Mouse (Mus musculus): Measurements from ENCODE around the gene Gm45785. TPM values are rescaled to one million over a fixed set of nuclear protein-coding genes. Genes with fewer than 3 reads are reported as not detected.

Gene Gm45785
- not detected for polyA plus RNA-seq (2017; shearing (Covaris generic))

GRCm38 (mm10) chr7:140855860-140856784 is at the start of gene Gm45785:
Gm45785 (minus strand) TSS chr7:140856331.

GRCm38 (mm10) chr7:140900220-140900619 is 44.1 kb upstream of the Gm45785 start, which contains the start of gene Cox8b:
Cox8b (minus strand) TSS chr7:140900446.

GRCm38 (mm10) chr7:140881696-140882468 is 25.8 kb upstream of the Gm45785 start, which contains the start of the genes Psmd13 and Sirt3:
Psmd13 (plus strand) TSS chr7:140881968.
Sirt3 (minus strand) TSS chr7:140882309.

GRCm38 (mm10) chr7:140857550-140858505 is 1.7 kb upstream of the Gm45785 start, which contains the start of gene Bet1l:
Bet1l (minus strand) TSS chr7:140857577.

GRCm38 (mm10) chr7:140856785-140857549 is 836 bp upstream of the Gm45785 start, which contains the start of gene Ric8a:
Ric8a (plus strand) TSS chr7:140856957.

GRCm38 (mm10) chr7:140847755-140848580 is 8.2 kb downstream of the Gm45785 start, which contains the start of gene Odf3:
Odf3 (plus strand) TSS chr7:140847805.

GRCm38 (mm10) chr7:140844905-140845665 is 11.0 kb downstream of the Gm45785 start, which contains the start of gene Scgb1c1:
Scgb1c1 (plus strand) TSS chr7:140845547.

GRCm38 (mm10) chr7:140834968-140835757 is 21.0 kb downstream of the Gm45785 start, which contains the start of gene Urah:
Urah (plus strand) TSS chr7:140835018.

GRCm38 (mm10) chr7:140821653-140822329 is 34.3 kb downstream of the Gm45785 start, which contains the start of gene Zfp941:
Zfp941 (minus strand) TSS chr7:140822178.

GRCm38 (mm10) chr7:140787406-140788052 is 68.6 kb downstream of the Gm45785 start, which contains the start of gene Syce1:
Syce1 (minus strand) TSS chr7:140787852.

Other genes starting within 250 kb of the Gm45785 start
- not detected for gene Olfr61, start 227.4 kb downstream of the Gm45785 start, polyA plus RNA-seq (2017; shearing (Covaris generic))
- gene Olfr53, start 209.9 kb downstream of the Gm45785 start, polyA plus RNA-seq (2017; shearing (Covaris generic)), result not detected
- not detected for gene Olfr539, start 196.4 kb downstream of the Gm45785 start, polyA plus RNA-seq (2017; shearing (Covaris generic))
- not detected for gene Olfr45, start 174.4 kb downstream of the Gm45785 start, polyA plus RNA-seq (2017; shearing (Covaris generic))
- not detected for gene Olfr541, start 159.1 kb downstream of the Gm45785 start, polyA plus RNA-seq (2017; shearing (Covaris generic))
- not detected for gene Cyp2e1, start 92.6 kb downstream of the Gm45785 start, polyA plus RNA-seq (2017; shearing (Covaris generic))
- 0.47 TPM for gene Syce1, start 68.5 kb downstream of the Gm45785 start, polyA plus RNA-seq (2017; shearing (Covaris generic))
- gene Zfp941, start 34.2 kb downstream of the Gm45785 start, polyA plus RNA-seq (2017; shearing (Covaris generic)), result 0.11 TPM
- gene Urah, start 21.3 kb downstream of the Gm45785 start, polyA plus RNA-seq (2017; shearing (Covaris generic)), result not detected
- gene Scgb1c1, start 10.8 kb downstream of the Gm45785 start, polyA plus RNA-seq (2017; shearing (Covaris generic)), result not detected
- not detected for gene Odf3, start 8.5 kb downstream of the Gm45785 start, polyA plus RNA-seq (2017; shearing (Covaris generic))
- 93.6 TPM for gene Ric8a, start 626 bp upstream of the Gm45785 start, polyA plus RNA-seq (2017; shearing (Covaris generic))
- 48.0 TPM for gene Bet1l, start 1.2 kb upstream of the Gm45785 start, polyA plus RNA-seq (2017; shearing (Covaris generic))
- gene Psmd13, start 25.6 kb upstream of the Gm45785 start, polyA plus RNA-seq (2017; shearing (Covaris generic)), result 144 TPM
- gene Sirt3, start 26.0 kb upstream of the Gm45785 start, polyA plus RNA-seq (2017; shearing (Covaris generic)), result 6.2 TPM
- gene Cox8b, start 44.1 kb upstream of the Gm45785 start, polyA plus RNA-seq (2017; shearing (Covaris generic)), result not detected
- not detected for gene Nlrp6, start 64.6 kb upstream of the Gm45785 start, polyA plus RNA-seq (2017; shearing (Covaris generic))
- 11.9 TPM for gene Pgghg, start 85.1 kb upstream of the Gm45785 start, polyA plus RNA-seq (2017; shearing (Covaris generic))
- gene Ifitm5, start 94.0 kb upstream of the Gm45785 start, polyA plus RNA-seq (2017; shearing (Covaris generic)), result not detected
- not detected for gene Gm45717, start 99.6 kb upstream of the Gm45785 start, polyA plus RNA-seq (2017; shearing (Covaris generic))
- gene Ifitm2, start 99.7 kb upstream of the Gm45785 start, polyA plus RNA-seq (2017; shearing (Covaris generic)), result not detected
- not detected for gene Ifitm1, start 110.9 kb upstream of the Gm45785 start, polyA plus RNA-seq (2017; shearing (Covaris generic))
- not detected for gene Ifitm3, start 154.4 kb upstream of the Gm45785 start, polyA plus RNA-seq (2017; shearing (Covaris generic))
- gene Ifitm6, start 161.6 kb upstream of the Gm45785 start, polyA plus RNA-seq (2017; shearing (Covaris generic)), result not detected
- not detected for gene Gm17387, start 172.8 kb upstream of the Gm45785 start, polyA plus RNA-seq (2017; shearing (Covaris generic))
- gene B4galnt4, start 204.8 kb upstream of the Gm45785 start, polyA plus RNA-seq (2017; shearing (Covaris generic)), result 0.85 TPM
- 95.4 TPM for gene Pkp3, start 221.9 kb upstream of the Gm45785 start, polyA plus RNA-seq (2017; shearing (Covaris generic))
- gene Sigirr, start 244.2 kb upstream of the Gm45785 start, polyA plus RNA-seq (2017; shearing (Covaris generic)), result 73.6 TPM

Data from naive thymus-derived CD4-positive, alpha-beta T cell, adult 5 months (primary cell).